Mouse (Mus musculus) urinary bladder, adult 2 months (tissue): ENCODE measurements around the gene Wdr19. TPM values are rescaled to one million over a fixed set of nuclear protein-coding genes. Genes with fewer than 3 reads are reported as not detected.

Experiments
- DNase-seq: peaks from one replicate; pipeline ENCODE4 v3.0.0; 2022; ENCODE audit warnings: low spot score
- polyA plus RNA-seq: library from polyadenylated mRNA; depleted of rRNA; stranded (reverse); fragments of >200 nt; gene quantifications from 2 replicates; pipeline ENCODE4 v1.2.3, GENCODE M21; 2012; rRNA removed

The Wdr19 gene
- polyA plus RNA-seq = 9.9 and 10.3 TPM in 2 replicates

DNA sequence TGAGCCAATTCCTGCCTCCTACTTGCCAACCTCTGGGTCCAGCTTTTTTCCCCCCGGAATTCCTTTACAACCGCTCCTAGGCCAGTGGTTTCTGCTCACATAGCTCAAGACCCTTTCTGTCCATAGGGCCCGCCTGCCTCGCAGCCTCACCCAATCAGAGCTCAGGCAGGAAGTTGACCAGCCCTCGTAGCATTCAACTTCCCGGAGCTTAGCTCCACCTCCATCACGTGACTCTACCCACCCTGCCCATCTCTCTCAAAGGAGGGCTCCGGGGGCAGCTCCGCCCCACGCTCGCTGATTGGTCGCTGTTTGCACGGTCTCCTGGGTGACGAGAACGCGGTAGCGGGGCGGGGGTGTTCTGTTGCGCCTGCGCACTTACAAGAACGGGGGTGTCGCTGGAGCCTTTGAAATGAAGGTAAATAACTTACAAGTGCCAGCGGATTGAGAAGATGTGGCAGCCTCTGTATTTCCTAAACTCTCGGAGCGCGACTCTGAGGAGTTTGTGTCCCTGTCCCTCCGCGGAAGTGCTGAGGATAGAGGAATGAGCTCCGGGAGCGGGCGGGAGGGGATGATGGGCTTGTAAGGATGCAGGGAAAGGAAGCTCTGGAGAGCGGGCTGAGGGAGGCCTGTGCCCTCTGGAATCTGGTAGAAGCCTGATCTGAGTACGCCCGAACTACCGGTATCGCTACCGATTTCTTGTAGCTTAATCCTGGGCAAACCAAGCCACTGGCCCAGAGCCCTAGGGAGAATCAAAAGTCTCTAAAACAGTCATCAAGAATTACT is at the start of gene Wdr19:
Gene Wdr19, plus strand, starts transcription at position 351 of the 783 bp plus-strand sequence.
- DNase-seq = peak; percentile 88

DNA sequence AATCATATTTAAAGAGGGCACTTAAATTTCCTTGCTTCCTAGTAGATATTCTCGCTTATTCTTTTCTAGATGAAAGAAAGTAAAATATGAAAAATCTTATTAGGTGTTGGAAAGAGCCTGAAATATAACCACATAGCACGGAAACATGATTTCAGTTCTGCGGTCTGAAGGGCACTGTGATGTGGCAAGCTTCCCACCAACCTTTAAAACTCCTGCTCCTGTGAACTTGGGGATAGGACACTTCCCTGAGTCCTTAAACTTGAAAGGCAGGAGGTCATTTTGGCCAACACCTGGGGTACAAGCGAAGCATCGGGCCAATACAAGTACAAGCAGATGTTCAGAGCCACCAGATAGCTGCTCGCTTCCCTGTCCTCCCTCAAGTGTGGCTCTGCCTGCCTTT is 49.8 kb upstream of the Wdr19 start:
- no peak for DNase-seq

GRCm38 (mm10) chr5:65150376-65150955 is 49.0 kb upstream of the Wdr19 start:
- no peak for DNase-seq

DNA sequence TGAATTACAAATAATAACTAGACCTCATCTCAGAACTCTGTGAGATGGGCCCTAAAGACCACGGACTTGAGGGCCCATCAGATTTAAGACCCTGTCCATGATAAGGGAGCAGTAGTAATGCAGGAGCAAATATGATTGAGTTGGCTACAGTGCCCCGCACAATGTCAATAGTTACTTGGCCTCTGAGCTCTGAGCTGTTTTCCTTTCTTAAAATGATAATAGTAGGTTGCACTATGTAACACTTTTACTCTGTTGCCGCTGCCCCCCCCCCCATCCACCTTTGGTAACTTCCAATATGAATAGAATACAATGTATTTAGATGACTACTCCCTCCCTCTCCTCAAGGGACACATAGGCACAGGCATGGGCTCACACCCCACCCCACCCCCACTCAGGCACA is 48.2 kb upstream of the Wdr19 start:
- no peak for DNase-seq

GRCm38 (mm10) chr5:65151767-65152166 is 47.7 kb upstream of the Wdr19 start:
- no peak for DNase-seq

DNA sequence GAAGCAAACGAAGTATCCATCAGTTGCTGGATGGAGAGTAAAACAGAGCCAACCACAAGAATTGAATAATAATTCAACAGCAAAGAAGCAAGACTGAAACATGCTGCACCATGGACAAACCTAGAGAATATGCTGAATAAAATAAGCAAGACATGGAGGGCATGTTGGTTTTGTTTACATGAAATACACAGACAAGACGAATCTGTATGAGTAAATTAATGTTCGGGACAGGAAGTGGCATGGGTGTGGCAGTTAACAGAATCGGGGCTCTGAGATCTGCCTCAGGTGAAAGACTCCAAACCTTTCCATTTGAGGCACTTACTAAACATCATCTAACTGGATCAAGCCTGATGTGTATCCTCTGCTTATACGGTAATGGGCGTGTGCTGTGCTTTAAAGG is 45.2 kb upstream of the Wdr19 start:
- no peak for DNase-seq

- no peak for DNase-seq
Measured at GRCm38 (mm10) chr5:65156853-65157252, 42.6 kb upstream of the Wdr19 start.

- DNase-seq = no peak
Measured at GRCm38 (mm10) chr5:65157412-65158381, 41.8 kb upstream of the Wdr19 start.

DNA sequence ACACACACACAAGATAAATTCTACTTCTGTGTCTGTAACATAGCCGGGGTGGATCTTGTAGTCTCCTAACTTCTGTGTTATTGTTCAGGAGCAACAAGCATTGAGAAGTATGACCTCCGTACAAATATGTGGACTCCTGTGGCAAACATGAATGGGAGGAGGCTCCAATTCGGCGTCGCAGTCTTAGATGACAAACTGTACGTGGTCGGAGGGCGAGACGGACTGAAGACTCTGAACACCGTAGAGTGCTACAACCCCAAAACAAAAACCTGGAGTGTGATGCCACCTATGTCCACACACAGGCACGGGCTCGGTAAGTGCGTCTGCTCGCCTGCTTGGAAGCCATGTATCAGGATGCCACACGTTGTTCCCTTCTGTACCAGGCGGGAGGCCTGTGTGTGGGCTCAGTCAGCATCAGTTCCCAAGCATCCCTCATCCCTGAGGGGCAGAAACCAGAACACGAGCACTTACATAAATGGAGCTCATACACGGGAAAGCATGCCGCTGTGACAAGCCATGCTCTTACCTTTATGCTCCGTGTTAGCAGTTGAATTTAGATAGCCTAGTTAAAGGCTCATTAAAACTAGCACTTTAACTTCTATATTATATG is 40.7 kb upstream of the Wdr19 start:
- no peak for DNase-seq

DNA sequence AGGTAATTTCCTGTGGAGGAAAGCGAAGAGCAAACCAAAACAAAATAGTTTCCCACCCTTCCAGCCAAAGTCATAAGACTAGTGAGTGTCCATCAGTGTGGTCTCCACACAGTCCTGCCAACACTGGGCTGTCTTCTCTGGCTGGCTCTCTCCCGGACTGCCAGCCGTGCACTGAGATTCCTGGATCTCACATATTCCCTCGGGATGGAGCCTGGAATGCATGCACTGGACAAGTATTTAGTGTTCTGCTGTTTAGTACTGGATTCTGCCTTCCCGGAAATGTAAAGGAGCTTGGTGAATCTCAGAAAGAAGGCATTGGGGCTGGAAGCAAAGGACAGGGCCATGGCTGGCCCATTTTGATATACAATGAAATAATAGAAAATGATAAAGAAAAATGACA is 36.5 kb upstream of the Wdr19 start:
- no peak for DNase-seq

DNA sequence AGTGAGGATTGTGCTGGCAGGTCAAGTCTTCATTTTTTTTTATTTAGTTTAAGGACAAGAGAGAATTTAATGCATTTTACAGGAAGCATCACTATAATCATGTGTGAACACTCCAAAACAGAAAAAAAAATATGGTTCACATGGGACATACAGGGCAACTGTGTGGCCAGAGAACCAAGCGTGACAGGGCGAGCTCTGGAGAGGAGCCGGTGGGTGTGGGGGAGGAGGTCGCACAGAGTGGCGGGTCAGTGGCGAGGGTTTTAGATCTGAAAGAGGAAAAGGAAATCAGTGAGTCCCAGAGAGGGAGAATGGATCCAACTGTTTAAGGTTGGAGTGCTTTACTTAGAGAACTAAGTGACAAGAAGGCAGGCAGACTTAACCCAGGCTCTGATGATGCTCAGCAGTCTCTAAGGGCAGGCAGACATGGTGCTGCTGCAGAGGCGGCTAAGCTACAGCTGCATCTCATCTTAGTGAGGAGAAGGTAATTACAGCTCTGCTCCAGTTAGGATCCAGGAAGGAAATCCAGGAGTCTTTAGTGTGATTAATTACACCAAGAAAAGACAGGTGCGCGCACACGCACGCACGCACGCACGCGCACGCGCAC is 35.9 kb upstream of the Wdr19 start:
- no peak for DNase-seq

DNA sequence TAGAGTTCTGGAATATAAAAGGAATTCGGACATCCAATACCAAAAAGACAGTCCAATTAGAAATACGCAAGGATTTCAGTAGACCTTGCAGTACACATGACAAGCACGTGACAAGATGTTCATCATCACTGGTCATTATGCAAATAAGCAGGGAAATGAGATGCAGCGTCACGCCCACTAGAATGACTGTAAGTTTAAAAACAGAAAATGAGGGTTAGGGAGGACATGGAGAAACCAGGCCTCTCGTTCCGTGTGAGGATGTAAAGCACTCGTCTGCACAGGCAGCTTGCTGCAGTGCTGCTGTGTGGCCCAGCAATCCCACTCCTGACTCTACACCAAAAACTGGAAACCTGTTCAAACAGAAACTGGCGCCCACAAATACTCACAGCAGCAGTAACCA is 29.3 kb upstream of the Wdr19 start:
- DNase-seq = no peak

DNA sequence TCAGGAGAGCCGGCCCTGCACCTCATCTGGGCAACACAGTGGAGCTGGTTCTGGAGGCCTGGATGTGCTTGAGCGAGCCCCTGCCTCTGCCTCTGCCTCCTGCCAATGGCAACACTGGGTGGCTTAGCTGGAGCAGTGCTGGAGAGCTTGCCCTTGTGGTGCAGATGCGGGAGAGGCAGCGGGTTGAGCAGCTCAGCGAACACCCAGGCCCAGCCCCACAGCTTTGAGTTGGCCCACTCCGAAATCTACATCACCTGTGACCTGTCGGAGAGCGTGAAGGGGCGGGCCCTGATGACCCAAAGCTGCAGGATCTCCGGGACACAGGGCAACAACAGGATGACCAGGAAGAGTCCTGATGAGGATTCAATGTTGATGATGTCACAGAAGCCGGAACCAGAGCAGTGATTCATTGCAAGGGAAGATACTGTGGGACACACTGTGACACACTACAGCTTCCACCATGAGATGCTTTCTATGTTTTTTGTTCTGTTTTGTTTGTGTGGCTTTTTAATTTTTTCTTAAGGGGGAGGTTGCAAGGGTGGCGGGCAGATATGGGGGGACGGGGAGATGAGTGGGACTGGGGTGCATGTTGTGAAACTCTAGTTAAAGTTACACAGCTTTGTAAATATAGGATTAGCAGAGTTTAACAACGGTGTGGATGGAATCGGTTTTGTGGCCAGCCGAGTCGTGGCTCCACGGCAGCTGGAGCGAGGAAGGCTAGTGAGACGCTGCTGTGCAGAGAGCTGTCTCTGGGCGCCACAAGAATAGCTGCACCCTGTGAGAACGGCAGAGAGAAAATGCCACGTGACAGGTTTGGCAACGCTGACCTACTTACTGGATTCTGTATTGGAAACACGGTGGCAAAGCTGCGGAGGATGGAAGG is 24.2 kb upstream of the Wdr19 start:
- DNase-seq = no peak

DNA sequence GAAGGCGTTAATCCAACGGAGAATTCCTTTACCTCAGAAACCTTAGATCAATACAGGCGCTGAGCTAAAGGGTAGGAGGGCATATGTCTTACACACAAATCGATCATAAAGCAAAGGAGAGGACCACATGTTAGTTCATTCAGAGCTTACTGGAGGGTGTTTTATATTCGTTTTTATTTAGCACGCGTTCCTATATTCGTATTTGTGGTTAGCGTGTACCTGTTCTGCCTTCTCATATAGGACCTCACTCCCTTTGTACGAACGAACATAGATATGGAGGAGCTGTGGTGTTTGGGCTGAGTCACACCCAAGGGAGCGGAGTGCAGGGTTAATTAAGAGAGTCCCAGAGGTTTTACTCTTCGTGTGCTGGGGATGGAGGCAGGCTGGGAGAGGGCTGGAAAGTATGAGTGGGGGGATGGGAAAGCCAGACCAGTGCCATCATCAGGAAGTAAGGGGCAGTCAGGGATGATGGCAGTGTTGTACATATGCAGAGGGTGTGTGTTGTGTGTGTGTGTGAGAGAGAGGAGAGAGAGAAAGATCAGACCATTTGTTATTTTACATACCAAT is 23.5 kb upstream of the Wdr19 start:
- DNase-seq = no peak

DNA sequence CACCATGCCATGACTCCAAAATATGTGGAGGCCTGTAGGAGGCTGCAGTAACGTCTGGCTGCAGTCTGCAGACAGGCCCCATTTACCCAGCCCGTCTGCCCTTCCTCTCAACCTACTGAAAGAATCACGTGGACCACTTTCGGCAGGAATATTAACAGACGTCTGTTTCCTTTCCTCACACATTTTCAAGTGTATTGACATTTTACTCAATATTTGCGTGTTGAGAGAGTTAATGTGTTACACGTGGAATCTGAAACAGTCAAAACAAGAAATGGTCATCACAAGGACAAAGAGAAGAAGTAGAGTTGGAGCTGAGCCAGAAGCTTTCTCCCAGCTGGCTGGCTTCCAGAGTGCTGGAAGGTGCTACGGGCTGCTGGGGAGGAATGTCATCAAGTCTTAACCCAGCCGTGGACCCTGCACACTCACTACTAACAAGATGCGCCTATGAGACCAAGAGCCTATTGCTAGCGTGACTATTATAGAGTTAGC is 22.4 kb upstream of the Wdr19 start:
- DNase-seq = no peak

DNA sequence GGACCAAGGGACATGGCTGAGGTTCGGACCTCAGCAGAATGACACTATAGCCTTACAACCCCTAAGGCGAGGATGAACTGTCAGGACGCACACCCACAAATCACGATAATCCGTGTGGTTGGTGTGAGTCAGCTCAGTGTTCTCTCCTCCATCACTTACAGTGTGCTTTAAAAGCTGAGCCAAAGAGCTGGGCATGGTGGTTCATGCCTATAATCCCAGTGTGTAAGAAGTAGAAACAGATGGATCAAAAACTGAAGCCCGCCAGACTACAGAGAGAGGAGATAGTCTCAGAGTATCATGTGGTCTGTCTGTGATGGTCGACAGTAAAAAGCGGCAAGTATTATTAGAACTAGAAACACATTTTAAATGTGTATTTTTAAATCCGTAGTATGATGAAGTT is 21.0 kb upstream of the Wdr19 start:
- DNase-seq = no peak

DNA sequence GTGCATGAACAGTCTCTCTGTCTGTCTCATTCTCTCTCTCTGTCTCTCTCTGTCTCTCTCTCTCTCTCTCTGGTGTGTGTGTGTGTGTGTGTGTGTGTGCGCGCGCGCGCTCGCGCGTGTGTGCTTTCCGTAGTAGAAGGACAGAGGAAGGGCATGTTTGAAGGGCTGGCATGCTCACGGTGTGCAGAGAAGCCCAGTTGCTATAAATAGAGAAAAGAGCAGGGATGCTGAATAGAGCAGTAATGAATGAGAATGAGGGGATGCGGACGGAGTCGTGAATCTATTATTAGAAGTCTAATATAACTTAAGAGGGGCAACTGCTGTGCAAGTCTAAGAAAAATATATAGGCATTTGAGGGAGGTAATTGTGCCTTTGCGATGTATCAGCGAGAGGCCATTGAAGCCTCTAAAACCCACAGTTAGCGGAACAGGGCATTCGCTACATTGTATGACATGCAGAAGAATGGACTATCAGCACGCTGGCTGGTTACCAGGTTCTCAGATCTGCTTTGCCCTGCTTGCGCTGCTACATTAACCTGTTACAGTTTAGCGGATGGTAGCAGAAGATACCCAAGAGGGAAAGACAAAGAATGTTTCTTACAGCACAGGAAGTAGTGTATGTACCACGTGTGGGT is 18.2 kb upstream of the Wdr19 start:
- no peak for DNase-seq

DNA sequence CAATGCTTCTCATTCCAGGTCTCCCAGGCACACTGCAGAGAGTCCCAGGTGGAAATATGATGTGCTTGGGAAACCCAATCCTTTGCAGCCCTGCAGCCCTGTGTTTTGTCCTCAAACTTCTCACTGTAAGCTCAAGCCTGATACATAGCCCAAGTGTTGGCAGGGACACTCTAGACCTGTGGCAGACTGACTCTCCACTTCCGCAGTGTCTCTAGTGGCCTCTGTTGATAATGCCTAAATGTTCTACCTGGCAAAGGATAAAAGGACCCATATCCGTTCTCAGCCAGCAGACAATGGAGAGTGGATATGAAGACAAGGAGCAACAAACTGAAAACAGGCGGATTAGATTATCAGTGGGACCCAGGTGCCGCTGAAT is 17.7 kb upstream of the Wdr19 start:
- DNase-seq = no peak

DNA sequence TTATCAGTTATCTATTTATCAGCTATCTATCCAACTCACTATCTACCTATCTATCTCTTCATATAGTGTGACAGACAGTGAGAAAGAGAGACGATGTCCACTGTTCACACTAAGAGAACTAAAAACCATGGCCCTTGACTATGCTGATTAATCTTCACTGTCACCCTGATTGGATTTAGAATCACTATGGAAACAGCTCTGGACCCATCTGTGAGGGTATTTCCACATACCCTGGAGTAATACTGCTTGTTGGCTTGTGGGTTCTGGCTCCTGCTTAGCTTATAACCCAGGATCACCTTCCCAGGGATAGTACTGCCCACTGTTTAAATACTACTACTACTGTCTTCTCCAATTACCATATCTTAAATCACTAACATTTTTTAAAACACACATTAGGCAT is 17.2 kb upstream of the Wdr19 start:
- DNase-seq = no peak

DNA sequence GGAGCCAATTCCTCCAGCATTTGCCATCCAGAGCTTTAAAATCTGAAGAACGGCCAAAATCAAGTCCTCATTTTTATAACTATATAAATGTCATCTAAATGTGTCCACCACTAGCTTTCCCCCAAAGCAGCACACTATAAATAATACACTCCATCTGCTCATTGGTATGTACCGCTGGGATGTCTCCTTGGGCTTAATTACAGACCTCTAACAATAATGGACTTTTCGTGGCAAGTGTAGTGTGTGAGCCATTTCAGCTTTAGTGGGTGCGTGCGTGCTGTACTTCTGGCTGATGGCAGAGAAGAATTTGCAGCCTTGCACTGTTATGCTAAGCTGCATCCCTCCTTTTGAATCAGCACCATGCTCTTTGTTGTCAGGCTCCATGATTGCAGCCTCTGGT is 7.9 kb upstream of the Wdr19 start:
- DNase-seq = no peak
